Mouse (Mus musculus): ENCODE results near the gene Arpin. TPM values are rescaled to one million over a fixed set of nuclear protein-coding genes. Genes with fewer than 3 reads are reported as not detected.

Gene Arpin
- polyA plus RNA-seq, 1 experiment from 2014 or later: 30.6 TPM

GRCm38 (mm10) chr7:79954890-79955289 lies 19.7 kb upstream of the Arpin start:
- Histone ChIP-seq H3K4me3 (replicated peaks; ENCODE audit: low read depth, low read length) (no peak overlapping the region), H3K36me3 (ENCODE audit: insufficient read depth, low read length) (no peaks in the 10 kb centered on the region), H3K27me3 (ENCODE audit: insufficient read depth, low read length) (no peaks in the 10 kb centered on the region), H3K27ac (no peak overlapping the region), H3K4me1 (replicated peaks; ENCODE audit: insufficient read depth, low read length) (no peaks in the 10 kb centered on the region), H3K9me3 (replicated peaks; ENCODE audit: low read length) (no peaks in the 10 kb centered on the region), H3K4me2 (ENCODE audit: low read length) (no peak overlapping the region), H3K9ac (ENCODE audit: low read depth, low read length) (no peak overlapping the region)
- ATAC-seq (replicated peaks; ENCODE audit: low FRiP score, low read depth) (no peak), DNase-seq (ENCODE audit: low spot score) (no peak)
- 100% methylated on average over 1 of the region's 1 CpGs for WGBS
- no peak for TF ChIP-seq CTCF (IDR thresholded peaks at IDR 0.05; ENCODE audit: low read depth)

DNA sequence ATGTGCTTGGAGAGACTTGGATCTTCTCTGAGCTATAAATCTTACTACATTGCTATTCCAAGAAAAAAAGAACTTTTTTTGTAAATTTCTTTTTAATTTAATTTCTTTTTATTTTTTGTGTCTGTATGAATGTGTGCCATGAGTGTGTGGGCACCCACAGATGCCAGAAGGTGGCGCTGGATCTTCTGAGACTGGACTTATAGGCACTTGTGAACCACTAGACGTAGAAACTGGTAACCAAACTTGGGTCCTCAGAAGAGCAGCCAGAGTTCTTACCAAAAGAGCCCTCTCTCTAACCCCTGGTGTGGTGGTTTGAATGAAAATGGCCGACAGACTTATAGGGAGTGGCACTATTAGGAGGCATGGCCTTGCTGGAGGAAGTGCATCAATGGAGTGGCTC lies 15.9 kb upstream of the Arpin start:
- no peak overlapping the region for H3K27ac ChIP-seq
- no peaks in the 10 kb centered on the region for H3K36me3 ChIP-seq (ENCODE audit: insufficient read depth, low read length)
- no peak overlapping the region for H3K4me2 ChIP-seq (ENCODE audit: low read length)
- no peaks in the 10 kb centered on the region for H3K9me3 ChIP-seq (replicated peaks; ENCODE audit: low read length)
- DNase-seq (ENCODE audit: low spot score) (no peak), ATAC-seq (replicated peaks; ENCODE audit: low FRiP score, low read depth) (no peak)
- WGBS: 83% methylated on average over 3 of the region's 3 CpGs
- H3K9ac ChIP-seq (ENCODE audit: low read depth, low read length): no peak overlapping the region
- no peak overlapping the region for H3K4me3 ChIP-seq (replicated peaks; ENCODE audit: low read depth, low read length)
- H3K4me1 ChIP-seq (replicated peaks; ENCODE audit: insufficient read depth, low read length): no peaks in the 10 kb centered on the region
- no peaks in the 10 kb centered on the region for H3K27me3 ChIP-seq (ENCODE audit: insufficient read depth, low read length)
- no peak for TF ChIP-seq CTCF (IDR thresholded peaks at IDR 0.05; ENCODE audit: low read depth)

DNA sequence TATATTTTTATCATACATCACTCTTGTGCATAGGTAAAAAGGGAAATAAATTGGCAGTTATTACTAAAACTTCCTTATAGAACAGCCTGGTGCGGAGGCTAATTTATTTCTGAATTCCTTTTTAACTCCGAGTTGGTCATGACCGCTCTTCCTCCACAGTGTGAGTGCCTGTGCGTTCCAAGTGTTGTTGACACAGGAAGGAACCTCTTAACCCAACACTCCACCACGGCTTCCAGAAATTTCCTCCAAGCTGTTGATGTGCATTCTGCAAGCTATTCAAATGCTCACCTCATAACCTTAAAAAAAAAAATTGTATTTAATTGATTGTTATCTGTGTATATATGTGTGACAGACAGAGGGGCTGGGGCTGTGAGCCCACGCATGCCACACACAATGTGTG lies 15.1 kb upstream of the Arpin start:
- whole genome bisulfite sequencing: 43% methylated on average over 6 of the region's 6 CpGs
- Histone ChIP-seq H3K4me2 (ENCODE audit: low read length) (no peak overlapping the region), H3K36me3 (ENCODE audit: insufficient read depth, low read length) (no peaks in the 10 kb centered on the region), H3K27me3 (ENCODE audit: insufficient read depth, low read length) (no peaks in the 10 kb centered on the region), H3K4me3 (replicated peaks; ENCODE audit: low read depth, low read length) (no peak overlapping the region), H3K9ac (ENCODE audit: low read depth, low read length) (no peak overlapping the region), H3K27ac (no peak overlapping the region), H3K9me3 (replicated peaks; ENCODE audit: low read length) (no peaks in the 10 kb centered on the region), H3K4me1 (replicated peaks; ENCODE audit: insufficient read depth, low read length) (no peaks in the 10 kb centered on the region)
- DNase-seq (ENCODE audit: low spot score): peak; percentile 46
- ATAC-seq (replicated peaks; ENCODE audit: low FRiP score, low read depth): no peak
- no peak for TF ChIP-seq CTCF (IDR thresholded peaks at IDR 0.05; ENCODE audit: low read depth)

GRCm38 (mm10) chr7:79935511-79936205 lies 499 bp upstream of the Arpin start:
- no peaks in the 10 kb centered on the region for H3K27me3 ChIP-seq (ENCODE audit: insufficient read depth, low read length)
- peak overlapping the region; percentile 55 for H3K4me3 ChIP-seq (replicated peaks; ENCODE audit: low read depth, low read length)
- H3K27ac ChIP-seq: peak overlapping the region; percentile 87
- peak overlapping the region; percentile 79 for H3K4me2 ChIP-seq (ENCODE audit: low read length)
- H3K4me1 ChIP-seq (replicated peaks; ENCODE audit: insufficient read depth, low read length): no peaks in the 10 kb centered on the region
- H3K9ac ChIP-seq (ENCODE audit: low read depth, low read length): peak overlapping the region; percentile 71
- 0 out of 2 replicates have a peak, but pooled peaks cover 4% of the 10 kb centered on the region for H3K36me3 ChIP-seq (ENCODE audit: insufficient read depth, low read length)
- 8% methylated on average over 19 of the region's 19 CpGs for WGBS
- peak; percentile 78; the same call in 1 of the 2 replicates for ATAC-seq (replicated peaks; ENCODE audit: low FRiP score, low read depth)
- DNase-seq (ENCODE audit: low spot score): peak; percentile 66
- no peak for TF ChIP-seq CTCF (IDR thresholded peaks at IDR 0.05; ENCODE audit: low read depth)
- H3K9me3 ChIP-seq (replicated peaks; ENCODE audit: low read length): no peaks in the 10 kb centered on the region

- Histone ChIP-seq H3K4me2 (ENCODE audit: low read length) (peak overlapping the region; percentile 79), H3K4me3 (replicated peaks; ENCODE audit: low read depth, low read length) (peak overlapping the region; percentile 55), H3K9ac (ENCODE audit: low read depth, low read length) (peak overlapping the region; percentile 71), H3K9me3 (replicated peaks; ENCODE audit: low read length) (no peaks in the 10 kb centered on the region), H3K27ac (peak overlapping the region; percentile 87), H3K27me3 (ENCODE audit: insufficient read depth, low read length) (no peaks in the 10 kb centered on the region), H3K4me1 (replicated peaks; ENCODE audit: insufficient read depth, low read length) (no peaks in the 10 kb centered on the region), H3K36me3 (ENCODE audit: insufficient read depth, low read length) (peaks cover 10% of the 10 kb centered on the region; the same call in 1 of the 2 replicates)
- no peak for TF ChIP-seq CTCF (IDR thresholded peaks at IDR 0.05; ENCODE audit: low read depth)
- DNase-seq (ENCODE audit: low spot score): peak; percentile 48
- whole genome bisulfite sequencing: 30% methylated on average over 5 of the region's 5 CpGs
- ATAC-seq (replicated peaks; ENCODE audit: low FRiP score, low read depth): no peak
Observed at GRCm38 (mm10) chr7:79934461-79934860, 698 bp downstream of the Arpin start.

DNA sequence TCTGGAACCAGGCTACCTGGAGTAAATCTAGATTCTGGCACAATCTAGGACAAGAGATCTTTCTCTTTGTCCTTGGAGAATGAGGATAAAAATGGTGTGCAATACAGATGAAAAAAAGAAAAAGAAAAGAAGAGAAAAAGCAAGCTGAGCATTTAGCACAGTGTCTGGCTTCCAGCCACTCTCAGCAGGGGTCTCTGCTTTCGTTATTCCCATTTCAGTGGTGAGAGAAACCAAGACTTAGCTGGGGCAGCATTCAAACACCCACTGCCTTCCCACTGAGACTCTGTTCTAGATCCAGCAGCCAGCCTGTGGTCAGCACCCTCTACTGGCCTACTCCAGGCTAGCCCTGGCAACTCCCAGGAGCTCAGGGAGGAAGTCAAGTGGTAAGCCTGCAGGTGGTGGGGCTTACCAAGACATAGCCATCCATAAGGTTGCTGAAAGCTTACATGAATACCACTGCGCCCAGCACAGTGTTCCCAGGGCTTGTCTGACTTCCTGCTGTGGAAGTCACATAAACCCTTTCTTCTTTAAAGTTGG lies 6.6 kb downstream of the Arpin start:
- no peak overlapping the region for H3K4me2 ChIP-seq (ENCODE audit: low read length)
- H3K27ac ChIP-seq: no peak overlapping the region
- no peaks in the 10 kb centered on the region for H3K27me3 ChIP-seq (ENCODE audit: insufficient read depth, low read length)
- H3K9me3 ChIP-seq (replicated peaks; ENCODE audit: low read length): no peaks in the 10 kb centered on the region
- DNase-seq (ENCODE audit: low spot score): no peak
- H3K36me3 ChIP-seq (ENCODE audit: insufficient read depth, low read length): peaks cover 36% of the 10 kb centered on the region
- H3K9ac ChIP-seq (ENCODE audit: low read depth, low read length): no peak overlapping the region
- ATAC-seq (replicated peaks; ENCODE audit: low FRiP score, low read depth): no peak
- no peak for TF ChIP-seq CTCF (IDR thresholded peaks at IDR 0.05; ENCODE audit: low read depth)
- 82% methylated on average over 2 of the region's 2 CpGs for WGBS
- no peak overlapping the region for H3K4me3 ChIP-seq (replicated peaks; ENCODE audit: low read depth, low read length)
- no peaks in the 10 kb centered on the region for H3K4me1 ChIP-seq (replicated peaks; ENCODE audit: insufficient read depth, low read length)
